Mouse (Mus musculus) cortical plate, adult 2 months (tissue): ENCODE measurements around the gene Lrwd1. TPM values are rescaled to one million over a fixed set of nuclear protein-coding genes. Genes with fewer than 3 reads are reported as not detected.

Experiments
- H3K27ac ChIP-seq: fragments of 200-500 bp; 2 replicates; pipeline ENCODE4 v1.5.1; 2012; ENCODE audit warnings: low read length, control low read depth, inconsistent platforms; ENCODE audit not compliant: insufficient read depth
- H3K4me1 ChIP-seq: fragments of 200-500 bp; 2 replicates; pipeline ENCODE4 v1.6.1; 2011; ENCODE audit warnings: low read length; ENCODE audit not compliant: control insufficient read depth, insufficient read depth
- H3K4me3 ChIP-seq: fragments of 200-500 bp; 2 replicates; pipeline ENCODE4 v1.5.1; 2011; ENCODE audit warnings: mild to moderate bottlenecking, low read length, control low read depth; ENCODE audit not compliant: insufficient read depth
- CTCF ChIP-seq: fragments of 200-500 bp; IDR thresholded peaks from 2 replicates; pipeline ENCODE4 v1.5.1; 2011; ENCODE audit warnings: mild to moderate bottlenecking, control low read depth, low read length; ENCODE audit not compliant: insufficient read depth; ENCODE audit errors: extremely low read depth
- POLR2A ChIP-seq: fragments of 200-500 bp; IDR thresholded peaks from 2 replicates; pipeline ENCODE4 v1.6.1; 2011; ENCODE audit warnings: mild to moderate bottlenecking, low read length, control low read depth; ENCODE audit not compliant: insufficient read depth; ENCODE audit errors: extremely low read depth
- polyA plus RNA-seq: library from polyadenylated mRNA; depleted of rRNA; stranded (reverse); fragments of >200 nt; gene quantifications from 2 replicates; pipeline ENCODE4 v1.2.3, GENCODE M21; 2012; rRNA removed

Lrwd1 gene
- polyA plus RNA-seq = 18.2 and 19.8 TPM in 2 replicates

DNA sequence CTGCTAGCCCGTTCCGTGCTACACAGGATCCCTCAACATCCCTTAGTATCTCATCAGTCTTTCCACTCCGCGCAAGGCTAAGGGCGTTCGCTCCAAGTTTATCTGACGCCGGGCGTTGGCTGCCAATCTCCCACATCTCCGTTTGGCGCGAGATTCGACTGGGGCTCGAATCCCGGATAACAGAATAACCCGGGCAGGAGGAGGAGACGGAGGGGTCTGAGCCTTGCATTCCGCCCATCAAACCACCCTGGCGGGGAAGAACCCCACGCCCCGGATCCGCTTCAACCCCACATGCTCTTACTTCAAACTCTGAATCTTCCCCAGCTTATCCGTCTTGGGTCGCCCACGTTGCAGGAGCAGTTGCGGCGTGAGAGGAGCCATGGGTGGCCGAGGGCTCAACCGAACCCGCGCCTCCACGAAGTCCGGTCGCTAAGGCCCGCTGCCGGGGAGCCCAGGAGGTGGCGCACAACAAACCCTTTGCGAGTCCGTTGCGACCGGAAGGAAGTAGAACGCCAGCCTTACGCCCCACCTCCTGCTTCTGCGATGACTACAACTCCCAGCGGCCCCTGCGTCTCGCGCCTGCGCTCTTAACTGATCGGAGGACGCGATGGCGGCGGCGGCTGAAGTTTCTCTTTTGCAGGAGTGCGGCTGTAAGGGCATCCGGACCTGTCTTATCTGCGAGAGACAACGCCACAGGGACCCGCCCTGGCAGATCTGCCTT, at the start of gene Lrwd1, which contains the start of gene Alkbh4:
Gene Lrwd1, minus strand, starts transcription at position 504 of the 721 bp plus-strand sequence.
Gene Alkbh4, plus strand, starts transcription at position 576 of the 721 bp plus-strand sequence.
- 0 out of 2 replicates have a peak, but pooled peaks cover 1% of the 10 kb centered on the region for H3K4me1 ChIP-seq
- peak within 1 kb of the TSS; percentile 59 for H3K4me3 ChIP-seq
- TF ChIP-seq POLR2A (peak; percentile 70; the same call in 1 of the 2 replicates), CTCF (peak; percentile 30; the same call in 1 of the 2 replicates)

DNA sequence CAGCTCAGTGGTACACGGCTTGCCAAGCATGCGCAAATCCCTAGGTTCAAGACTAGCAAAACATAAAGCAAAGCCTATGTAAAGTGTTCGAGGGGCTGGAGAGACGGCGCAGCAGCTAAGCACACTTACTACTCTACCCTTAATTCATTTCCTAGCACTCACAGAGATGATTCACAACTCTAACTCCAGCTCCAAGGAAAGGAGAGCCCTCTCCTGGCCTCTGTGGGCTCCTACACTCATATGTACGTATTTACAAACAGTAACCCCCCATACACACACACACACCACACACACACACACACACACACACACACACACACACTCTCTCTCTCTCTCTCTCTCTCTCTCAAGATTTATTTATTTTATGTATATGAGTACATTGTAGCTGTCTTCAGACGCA, 47.9 kb upstream of the Lrwd1 start:
- peaks cover 6% of the 10 kb centered on the region for H3K4me1 ChIP-seq
- H3K27ac ChIP-seq = no peak overlapping the region
- H3K4me3 ChIP-seq = no peak overlapping the region
- TF ChIP-seq CTCF (0 out of 2 replicates have a peak, but pooled peaks have one; percentile 1), POLR2A (no peak)

More for the DNA sequence above, at the start of gene Lrwd1, which contains the start of gene Alkbh4:
- H3K27ac ChIP-seq = no peak within 1 kb of the TSS

DNA sequence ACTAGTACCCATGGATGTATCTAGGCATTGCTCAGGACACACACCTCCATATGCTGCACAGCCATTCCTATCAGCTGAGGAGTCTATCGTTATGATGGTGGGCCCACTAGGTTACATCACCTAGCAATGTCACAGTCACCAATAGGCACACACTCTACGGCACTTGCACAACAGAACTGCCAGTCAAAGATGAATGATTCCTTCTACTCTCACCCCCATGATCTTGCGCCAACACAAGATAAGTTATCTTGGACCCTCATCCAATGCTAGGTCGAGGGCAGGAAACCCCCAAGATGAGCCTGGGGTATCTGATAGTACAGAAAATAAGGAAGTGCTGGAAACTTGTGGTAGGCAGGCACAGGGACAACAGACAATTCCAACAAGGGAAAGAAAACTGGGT, 47.0 kb upstream of the Lrwd1 start:
- no peak overlapping the region for H3K4me3 ChIP-seq
- no peak for TF ChIP-seq POLR2A
- TF ChIP-seq CTCF = no peak
- H3K4me1 ChIP-seq = peaks cover 6% of the 10 kb centered on the region
- H3K27ac ChIP-seq = no peak overlapping the region

DNA sequence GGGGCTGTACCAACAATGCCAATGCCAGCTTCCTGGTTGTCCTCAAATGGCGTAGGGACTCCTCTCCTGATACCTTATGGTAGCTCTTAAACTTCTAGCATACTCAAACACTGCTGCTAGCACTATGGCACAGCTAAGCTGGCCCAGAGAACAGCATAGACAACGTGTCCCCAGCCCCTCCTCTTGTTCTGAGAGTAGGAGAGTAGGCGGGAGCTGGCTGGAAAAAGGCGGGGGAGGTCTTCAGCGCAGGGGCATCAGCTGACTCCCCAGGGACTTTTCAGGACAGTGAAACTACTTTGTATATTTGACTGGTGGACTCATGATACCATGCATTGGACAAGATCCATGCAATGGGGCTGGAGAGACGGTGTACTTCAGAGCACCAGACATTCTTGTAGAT, 46.2 kb upstream of the Lrwd1 start:
- Histone ChIP-seq H3K27ac (no peak overlapping the region), H3K4me3 (no peak overlapping the region), H3K4me1 (peaks cover 6% of the 10 kb centered on the region)
- no peak for TF ChIP-seq CTCF
- no peak for TF ChIP-seq POLR2A

DNA sequence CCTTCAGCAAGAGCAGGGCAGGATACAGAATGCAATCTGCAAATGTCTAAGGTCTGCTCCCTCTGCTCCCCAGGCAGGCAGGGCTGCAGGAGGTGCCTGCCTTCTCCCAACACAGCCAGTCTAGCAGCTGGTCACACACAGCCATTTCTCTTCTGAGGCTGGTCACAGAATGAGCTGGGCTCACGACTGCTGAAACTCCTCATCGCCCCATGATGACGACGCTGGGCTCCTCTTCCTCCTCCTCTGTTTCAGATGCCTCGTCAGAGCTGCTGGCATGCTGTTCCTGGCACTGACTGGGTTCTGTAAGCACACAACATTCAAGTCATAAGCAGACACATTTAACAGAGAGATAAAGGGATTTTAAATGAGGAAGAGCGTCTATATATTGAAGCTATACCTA, 45.3 kb upstream of the Lrwd1 start:
- Histone ChIP-seq H3K4me3 (no peak overlapping the region), H3K4me1 (peaks cover 6% of the 10 kb centered on the region), H3K27ac (no peak overlapping the region)
- TF ChIP-seq CTCF = no peak
- no peak for TF ChIP-seq POLR2A

DNA sequence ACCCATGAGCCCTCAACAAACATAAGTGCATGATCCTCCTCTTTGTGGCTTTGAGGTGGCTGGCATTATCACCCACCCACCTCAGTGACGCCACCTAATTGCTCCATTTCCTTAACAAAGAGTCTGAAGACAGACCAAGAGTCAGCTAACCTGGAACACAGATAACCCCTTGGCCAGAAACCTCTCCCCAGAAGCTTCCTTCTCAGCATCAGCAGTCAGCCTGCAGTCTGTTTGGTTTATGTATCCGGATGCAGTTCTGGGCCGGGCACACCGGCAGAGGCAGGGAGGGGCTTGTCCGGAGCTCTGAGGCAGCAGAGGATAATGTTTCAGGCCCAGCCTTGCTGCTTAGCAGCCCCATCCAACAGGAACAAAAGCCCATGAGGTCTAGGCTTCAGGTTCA, 43.7 kb upstream of the Lrwd1 start:
- no peak for TF ChIP-seq POLR2A
- no peak for TF ChIP-seq CTCF
- Histone ChIP-seq H3K27ac (no peak overlapping the region), H3K4me3 (no peak overlapping the region), H3K4me1 (peaks cover 6% of the 10 kb centered on the region)

DNA sequence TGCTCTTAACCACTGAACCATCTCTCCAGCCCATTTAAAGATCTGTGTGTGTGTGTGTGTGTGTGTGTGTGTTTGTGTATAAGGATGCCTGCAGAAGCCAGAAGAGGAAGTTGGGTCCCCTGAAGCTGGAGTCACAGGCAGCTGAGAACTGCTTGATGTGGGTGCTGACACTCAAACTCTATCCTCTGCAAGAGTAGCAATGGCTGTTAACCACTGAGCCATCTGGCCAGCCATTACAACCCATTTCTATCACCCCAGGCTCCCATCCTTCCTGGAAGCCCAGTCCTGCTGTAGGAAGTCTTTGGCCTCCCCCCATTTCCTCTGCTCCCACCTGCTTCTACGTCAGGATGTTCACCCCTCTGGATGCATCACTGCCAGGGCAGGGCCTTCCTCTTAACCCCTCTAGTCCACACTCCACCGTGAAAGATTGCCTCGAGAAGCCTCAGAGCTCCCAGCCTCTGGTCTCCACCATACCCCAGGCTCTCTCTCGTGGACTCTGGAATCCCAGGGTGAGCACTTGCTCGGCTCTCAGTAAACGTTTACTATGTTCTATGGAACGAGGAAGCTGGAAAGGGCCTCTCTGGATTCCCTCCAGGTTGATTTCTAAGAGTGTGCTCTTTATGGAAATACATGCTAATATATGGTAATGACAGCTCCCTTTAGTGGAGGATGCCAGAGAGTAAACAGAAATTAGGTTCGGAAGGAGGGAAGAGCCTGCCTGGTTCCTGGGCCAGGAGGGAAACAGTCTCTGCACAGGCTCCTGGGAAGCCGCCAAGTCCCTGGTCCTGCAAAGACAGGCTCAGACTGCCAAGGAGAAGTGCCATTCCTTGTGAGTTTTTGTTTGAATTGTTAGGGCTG, 38.0 kb upstream of the Lrwd1 start:
- Histone ChIP-seq H3K4me3 (no peak overlapping the region), H3K27ac (no peak overlapping the region), H3K4me1 (no peaks in the 10 kb centered on the region)
- TF ChIP-seq POLR2A = no peak
- TF ChIP-seq CTCF = no peak

DNA sequence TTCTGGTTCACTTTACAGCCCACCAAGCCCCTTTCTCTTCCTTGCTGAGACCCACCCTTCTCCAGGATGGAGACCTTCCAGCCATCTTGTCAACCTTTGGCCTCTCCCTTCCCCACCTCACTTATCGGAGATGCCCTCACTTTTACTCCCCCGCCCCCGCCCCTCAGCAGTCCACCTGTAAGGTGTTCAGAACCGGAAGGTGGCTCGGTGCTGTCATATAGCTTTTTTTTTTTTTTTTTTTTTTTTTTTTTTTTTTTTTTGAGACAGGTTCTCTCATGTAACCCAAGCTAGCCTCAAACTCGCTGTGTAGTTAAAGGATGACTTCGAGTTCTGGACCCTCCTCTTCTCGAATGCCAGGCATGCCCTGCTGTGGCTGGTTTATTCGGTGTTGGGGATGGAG, 37.1 kb upstream of the Lrwd1 start:
- Histone ChIP-seq H3K27ac (no peak overlapping the region), H3K4me1 (no peaks in the 10 kb centered on the region), H3K4me3 (no peak overlapping the region)
- TF ChIP-seq CTCF = no peak
- no peak for TF ChIP-seq POLR2A
